Mouse (Mus musculus) CD4-positive, CD25-positive, alpha-beta regulatory T cell, adult 4 months (primary cell): ENCODE data around the gene Clpsl2. TPM values are rescaled to one million over a fixed set of nuclear protein-coding genes. Genes with fewer than 3 reads are reported as not detected.
"Not testable (repeated sequence)": the region's sequence is repeated elsewhere in the genome, so short reads cannot be mapped to it uniquely, and the experiment has no call there.

ENCODE experiments used
- ATAC-seq: one replicate; pipeline ENCODE4 v1.8.0; 2017
- polyA plus RNA-seq, 2 experiments: library from polyadenylated mRNA; unstranded; fragments of 100-300 nt; shearing (Covaris generic); gene quantifications; one replicate each; pipeline ENCODE4 v1.2.1; 2017

Clpsl2 gene
- polyA plus RNA-seq, 2 experiments from 2014 or later = not detected

GRCm38 (mm10) chr17:28521071-28521726 is 28.0 kb upstream of the Clpsl2 start:
- ATAC-seq = no peak

- ATAC-seq = no peak
Measured at GRCm38 (mm10) chr17:28521920-28522319, 27.3 kb upstream of the Clpsl2 start.

GRCm38 (mm10) chr17:28522623-28523354 is 26.4 kb upstream of the Clpsl2 start:
- ATAC-seq = peak; percentile 73

- no peak for ATAC-seq
Measured at GRCm38 (mm10) chr17:28523355-28524008, 25.7 kb upstream of the Clpsl2 start.

GRCm38 (mm10) chr17:28524009-28524695 is 25.1 kb upstream of the Clpsl2 start:
- no peak for ATAC-seq

- ATAC-seq = no peak
Measured at GRCm38 (mm10) chr17:28524831-28525430, 24.3 kb upstream of the Clpsl2 start.

- no peak for ATAC-seq
Measured at GRCm38 (mm10) chr17:28527184-28528042, 21.8 kb upstream of the Clpsl2 start.

- peak; percentile 33 for ATAC-seq
Measured at GRCm38 (mm10) chr17:28528043-28528351, 21.2 kb upstream of the Clpsl2 start.

GRCm38 (mm10) chr17:28529116-28529515 is 20.1 kb upstream of the Clpsl2 start:
- no peak for ATAC-seq

GRCm38 (mm10) chr17:28530506-28530905 is 18.7 kb upstream of the Clpsl2 start, which contains the start of gene Armc12:
TSS of gene Armc12 (plus strand) at chr17:28530806.
- no peak for ATAC-seq

GRCm38 (mm10) chr17:28531946-28532345 is 17.3 kb upstream of the Clpsl2 start:
- ATAC-seq = no peak

- no peak for ATAC-seq
Measured at GRCm38 (mm10) chr17:28532557-28532956, 16.7 kb upstream of the Clpsl2 start.

- no peak for ATAC-seq
Measured at GRCm38 (mm10) chr17:28533327-28533726, 15.9 kb upstream of the Clpsl2 start.

- ATAC-seq = no peak
Measured at GRCm38 (mm10) chr17:28537881-28538280, 11.3 kb upstream of the Clpsl2 start.

- no peak for ATAC-seq
Measured at GRCm38 (mm10) chr17:28546925-28547324, 2.3 kb upstream of the Clpsl2 start.

GRCm38 (mm10) chr17:28548550-28548949 is 661 bp upstream of the Clpsl2 start:
- ATAC-seq = no peak

- ATAC-seq = peak; percentile 67
Measured at GRCm38 (mm10) chr17:28553040-28553793, 4.0 kb downstream of the Clpsl2 start.

- ATAC-seq = not testable (repeated sequence)
Measured at GRCm38 (mm10) chr17:28554021-28554420, 4.8 kb downstream of the Clpsl2 start.

GRCm38 (mm10) chr17:28556635-28557396 is 7.6 kb downstream of the Clpsl2 start:
- ATAC-seq = no peak

GRCm38 (mm10) chr17:28557772-28558171 is 8.6 kb downstream of the Clpsl2 start:
- ATAC-seq = no peak
